Mouse (Mus musculus): Measurements from ENCODE around the gene Arhgef2.
"Not testable (repeated sequence)": the region's sequence is repeated elsewhere in the genome, so short reads cannot be mapped to it uniquely, and the experiment has no call there.

Arhgef2 gene

DNA sequence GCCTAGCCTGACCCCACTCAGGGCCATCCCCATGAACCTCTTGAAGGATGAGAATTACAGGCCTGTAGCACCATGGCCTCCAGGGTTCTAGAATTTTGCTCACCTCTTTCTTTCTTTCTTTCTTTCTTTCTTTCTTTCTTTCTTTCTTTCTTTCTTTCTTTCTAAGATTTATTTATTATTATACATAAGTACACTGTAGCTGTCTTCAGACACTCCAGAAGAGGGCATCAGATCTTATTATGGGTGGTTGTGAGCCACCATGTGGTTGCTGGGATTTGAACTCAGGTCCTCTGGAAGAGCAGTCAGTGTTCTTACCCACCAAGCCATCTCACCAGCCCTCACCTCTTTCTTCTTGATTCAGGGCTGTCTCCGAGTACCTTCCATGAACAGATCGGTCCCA lies at the start of gene Arhgef2:
Gene Arhgef2, plus strand, starts transcription at position 301 of the 400 bp plus-strand sequence.
- DNase-seq: not testable (repeated sequence)

DNA sequence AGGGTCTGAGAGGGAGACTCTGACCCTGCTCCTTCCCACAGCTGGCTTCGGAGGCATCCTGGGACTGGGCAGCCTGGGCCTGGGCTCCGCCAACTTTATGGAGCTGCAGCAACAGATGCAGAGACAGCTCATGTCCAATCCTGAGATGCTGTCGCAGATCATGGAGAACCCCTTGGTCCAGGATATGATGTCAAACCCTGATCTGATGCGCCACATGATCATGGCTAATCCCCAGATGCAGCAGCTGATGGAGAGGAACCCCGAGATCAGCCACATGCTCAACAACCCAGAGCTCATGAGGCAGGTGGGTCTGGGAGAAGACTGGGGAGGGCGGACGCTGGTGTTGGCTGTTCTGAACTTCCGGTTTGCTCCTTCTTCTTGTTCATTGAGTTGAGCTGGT lies 49.1 kb upstream of the Arhgef2 start:
- no peak for DNase-seq

DNA sequence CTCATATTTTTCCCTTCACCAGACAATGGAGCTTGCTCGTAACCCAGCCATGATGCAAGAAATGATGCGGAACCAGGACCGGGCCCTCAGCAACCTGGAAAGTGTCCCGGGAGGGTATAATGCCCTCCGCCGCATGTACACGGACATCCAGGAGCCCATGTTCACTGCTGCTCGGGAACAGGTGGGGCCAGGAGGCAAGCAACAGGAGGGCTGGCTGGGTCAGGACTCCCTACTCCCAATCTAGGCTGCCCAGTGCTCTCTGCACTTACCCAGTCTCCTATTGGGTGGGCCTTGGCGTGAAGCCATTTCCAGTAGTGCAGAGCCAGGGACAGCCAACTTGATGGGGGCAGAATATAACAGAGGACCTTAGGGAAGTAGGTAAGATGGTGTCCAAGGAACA lies 46.2 kb upstream of the Arhgef2 start:
- DNase-seq: no peak

DNA sequence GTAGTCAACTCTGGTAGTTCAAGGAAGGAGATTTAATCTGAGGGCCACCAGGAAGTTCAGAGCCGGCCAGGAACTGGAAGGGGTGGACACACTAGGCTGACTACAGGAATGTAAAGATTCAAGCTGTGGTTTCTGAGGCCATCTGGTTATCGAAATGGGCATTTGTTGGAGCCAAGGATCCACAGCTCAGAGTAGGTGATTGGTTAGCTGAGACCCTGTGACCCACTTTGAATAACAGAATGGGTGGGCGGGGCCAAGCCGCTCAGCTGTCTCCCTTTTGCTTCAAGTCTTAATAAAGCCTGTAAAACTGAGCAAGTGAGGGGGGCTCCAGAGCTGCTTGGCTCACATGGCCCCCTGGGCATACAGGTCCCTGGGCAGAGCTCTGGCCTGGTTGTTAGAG lies 43.8 kb upstream of the Arhgef2 start:
- DNase-seq: peak; percentile 78 to 86

DNA sequence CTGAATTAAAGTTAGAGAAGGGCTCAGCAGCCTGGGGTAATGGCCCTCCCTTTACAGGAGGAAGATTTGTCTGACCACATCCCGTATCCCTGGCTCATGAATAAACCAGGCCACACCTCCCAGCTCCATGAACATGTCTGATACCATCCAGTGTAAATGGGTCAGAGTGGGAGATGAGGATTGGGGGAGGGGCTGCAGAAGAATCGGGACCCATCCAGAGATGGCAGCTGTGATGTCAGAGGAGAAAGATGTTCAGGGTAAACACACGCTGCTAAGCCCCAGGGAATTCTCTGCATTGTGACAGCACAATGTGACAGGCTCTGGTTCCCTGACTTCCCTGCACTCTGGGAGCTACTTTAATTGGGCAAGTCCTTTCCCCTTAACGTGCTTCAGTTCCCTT lies 42.3 kb upstream of the Arhgef2 start:
- no peak for DNase-seq

DNA sequence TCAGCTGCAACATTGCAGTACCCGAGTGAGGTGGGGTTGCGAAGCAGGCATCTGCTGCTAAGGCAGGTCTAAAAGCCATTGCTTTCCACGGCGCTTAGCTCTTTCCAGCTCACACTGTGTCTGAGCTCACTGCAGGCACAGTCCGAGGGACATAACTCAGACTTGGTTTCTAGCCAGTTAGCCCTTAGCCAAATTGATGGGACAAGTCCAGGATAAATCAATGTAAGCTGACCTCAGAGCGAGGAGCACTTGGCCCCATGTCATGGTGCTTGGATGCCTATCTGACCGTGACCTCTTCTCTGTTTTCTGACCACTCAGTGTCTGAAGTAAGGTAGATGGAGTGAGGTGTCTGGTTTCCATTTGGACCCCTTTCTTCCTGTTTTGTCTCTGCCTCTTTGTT lies 41.8 kb upstream of the Arhgef2 start:
- no peak for DNase-seq

DNA sequence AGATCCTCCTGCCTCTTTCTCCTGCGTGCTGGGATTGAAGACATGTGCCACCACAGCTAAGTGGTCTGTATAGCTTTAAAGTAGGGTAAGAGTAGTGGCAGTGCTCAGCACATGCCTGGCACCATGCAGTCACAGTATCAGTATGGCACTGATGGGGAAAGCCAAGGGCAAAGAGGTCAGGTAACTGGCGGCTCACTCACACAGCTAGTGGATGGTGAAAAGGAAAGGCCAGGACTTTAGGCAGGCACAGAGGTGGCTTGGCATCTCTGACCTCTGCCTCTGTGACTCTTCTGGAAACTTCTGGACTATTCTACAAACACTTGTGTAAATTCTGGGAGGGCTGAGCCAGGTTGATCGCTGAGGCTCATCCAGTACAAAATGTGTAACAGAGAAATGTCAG lies 39.6 kb upstream of the Arhgef2 start:
- no peak for DNase-seq

DNA sequence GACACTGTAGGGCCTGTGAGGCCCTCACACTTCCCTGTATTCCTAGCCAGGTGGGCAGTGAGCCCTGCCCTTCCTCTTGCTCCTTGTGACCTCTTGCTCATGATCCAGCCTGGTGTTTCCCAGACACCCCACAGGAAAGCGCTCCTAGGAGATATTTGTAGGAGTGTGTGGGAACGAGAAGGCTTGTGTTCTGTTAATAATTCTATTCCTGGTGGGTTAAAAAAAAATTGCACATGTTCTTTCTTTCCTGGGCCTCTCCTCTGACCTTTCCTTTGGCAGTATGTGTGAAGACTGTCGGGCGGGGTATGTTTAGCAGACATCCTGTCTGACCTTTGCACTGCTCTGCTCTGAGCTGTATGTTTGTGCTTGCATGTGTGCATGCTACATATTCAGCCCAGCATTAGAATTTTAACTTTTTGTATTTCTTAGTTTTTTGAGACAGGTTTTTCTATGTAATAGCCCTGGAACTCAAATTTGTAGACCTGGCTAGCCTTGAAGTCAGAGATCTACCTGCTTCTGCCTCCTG lies 39.2 kb upstream of the Arhgef2 start:
- no peak for DNase-seq

DNA sequence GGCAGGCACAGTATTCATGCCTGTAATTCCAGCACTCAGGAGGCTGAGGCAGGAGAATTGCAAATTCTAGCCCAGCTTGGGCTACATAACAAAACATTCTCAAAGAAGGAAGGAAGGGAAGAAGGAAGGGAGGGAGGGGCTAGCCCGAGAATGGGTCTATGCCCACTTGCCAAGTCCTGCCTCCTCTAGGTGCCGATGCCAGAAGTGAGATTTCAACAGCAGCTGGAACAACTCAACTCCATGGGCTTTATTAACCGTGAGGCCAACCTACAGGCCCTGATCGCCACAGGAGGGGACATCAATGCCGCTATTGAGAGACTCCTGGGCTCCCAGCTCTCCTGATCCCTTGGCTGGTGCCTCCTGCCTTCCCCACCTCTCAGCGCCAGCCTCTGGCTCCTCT lies 37.9 kb upstream of the Arhgef2 start:
- DNase-seq: no peak

DNA sequence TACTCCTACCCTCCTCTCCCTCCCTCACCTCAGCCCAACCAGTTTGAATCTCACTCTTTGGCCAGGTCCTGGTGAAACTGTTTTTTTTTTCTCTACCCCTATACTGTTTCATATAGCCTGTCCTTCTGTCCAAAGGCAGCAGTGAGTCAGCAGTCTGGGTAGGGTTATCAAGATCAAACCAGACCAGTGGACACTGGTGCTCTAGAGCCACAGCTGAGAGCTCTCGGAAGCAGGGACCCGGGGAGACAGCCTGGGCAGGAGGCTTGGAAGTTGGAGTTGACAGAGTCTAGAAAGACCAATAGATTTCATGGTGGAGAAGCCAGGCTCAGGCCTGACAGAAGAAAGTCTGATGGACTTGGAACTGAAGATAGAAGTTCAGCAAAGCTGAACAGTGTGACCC lies 37.2 kb upstream of the Arhgef2 start:
- DNase-seq: no peak

DNA sequence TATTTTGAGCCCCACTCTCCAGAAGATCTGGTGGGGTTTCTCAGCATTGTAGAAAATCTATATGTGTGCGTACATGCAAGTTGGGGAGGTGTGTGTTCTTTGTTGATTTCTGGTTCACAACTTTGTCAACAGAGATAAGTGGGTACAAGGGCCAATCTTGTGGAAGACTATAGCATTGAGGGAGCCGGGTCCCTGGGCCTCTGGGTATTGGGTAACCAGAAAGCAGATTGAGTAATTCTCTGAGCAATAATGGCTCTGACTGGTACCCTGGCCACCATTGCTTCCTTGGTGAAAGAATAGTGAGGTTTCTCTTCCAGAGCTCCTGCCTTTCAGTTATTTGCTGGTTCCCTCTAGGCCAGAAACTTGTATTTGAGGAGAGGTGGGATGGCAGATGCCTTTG lies 36.7 kb upstream of the Arhgef2 start:
- no peak for DNase-seq

DNA sequence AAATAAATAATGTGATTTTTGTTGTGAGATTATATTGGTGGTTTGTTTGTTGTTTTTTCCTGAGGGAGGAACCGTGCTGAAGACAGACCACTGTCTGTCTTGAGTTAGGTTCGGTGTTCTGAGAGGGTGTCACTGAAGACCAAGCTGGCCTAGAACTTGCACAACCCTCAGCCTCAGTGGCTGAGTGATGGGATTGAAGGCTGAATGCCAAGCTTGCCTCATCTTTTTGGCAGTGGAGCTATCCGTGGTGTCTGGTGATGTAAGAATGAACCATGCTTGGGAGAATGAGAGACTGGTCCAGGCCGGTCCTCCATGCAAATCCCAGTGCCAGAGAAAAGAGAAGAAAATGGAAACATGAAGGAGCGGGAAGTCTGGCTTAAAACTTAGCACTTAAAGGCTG lies 36.1 kb upstream of the Arhgef2 start:
- no peak for DNase-seq

DNA sequence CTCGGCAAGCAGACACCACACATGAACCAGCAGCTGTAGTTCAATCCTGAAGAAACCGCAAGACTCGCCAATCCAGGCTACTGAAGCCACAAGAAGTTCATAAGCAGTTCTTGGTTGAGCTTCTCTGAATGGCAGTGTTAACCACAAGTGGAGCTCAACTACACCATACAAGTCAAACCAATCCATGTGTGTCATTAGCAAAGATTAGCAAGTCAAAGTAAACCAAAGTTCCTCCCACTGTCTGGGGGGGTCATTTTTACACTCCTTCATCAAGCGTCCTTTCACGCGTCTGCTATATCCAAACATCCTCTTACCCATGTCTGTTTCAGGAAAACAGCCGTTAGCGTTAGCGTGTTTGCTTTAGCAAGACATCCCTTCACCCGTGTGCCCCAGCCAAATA lies 35.4 kb upstream of the Arhgef2 start:
- no peak for DNase-seq

DNA sequence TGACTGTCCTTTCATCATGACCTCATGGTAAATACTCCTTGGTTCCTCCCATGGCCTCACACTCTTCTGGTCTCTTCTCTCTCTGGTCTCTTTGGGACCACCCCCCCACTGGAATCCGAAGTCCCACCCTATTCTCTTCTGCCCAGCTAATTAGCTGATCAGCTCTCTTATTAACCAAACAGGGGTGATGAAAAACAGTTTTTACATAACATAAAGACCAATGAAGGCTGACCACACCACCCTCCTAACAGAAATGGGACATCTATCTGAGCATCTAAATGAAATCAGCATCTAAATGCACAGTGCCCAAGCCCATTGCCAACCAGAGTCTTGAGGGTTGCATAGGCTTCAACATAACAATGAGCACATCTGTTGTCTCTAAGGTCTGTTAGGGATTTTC lies 33.9 kb upstream of the Arhgef2 start:
- no peak for DNase-seq

DNA sequence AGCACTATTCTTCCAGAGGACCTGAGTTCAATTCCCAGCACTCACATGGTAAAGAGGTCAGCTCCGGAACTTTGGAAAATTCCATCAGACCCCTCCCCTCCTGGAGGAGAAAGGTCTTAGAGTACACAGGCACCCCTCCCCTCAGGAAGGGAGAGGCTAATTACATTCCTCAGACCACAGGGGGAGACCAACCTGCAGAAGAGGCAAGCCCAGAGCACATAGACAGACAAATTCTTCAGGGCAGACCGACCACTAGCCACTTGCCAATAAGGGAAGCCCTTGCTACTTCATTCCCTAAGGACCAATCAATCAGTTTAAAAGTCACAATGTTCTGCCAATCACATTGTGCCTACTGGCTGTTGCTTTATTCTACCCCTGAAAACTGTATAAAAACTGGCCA lies 32.9 kb upstream of the Arhgef2 start:
- DNase-seq: no peak

DNA sequence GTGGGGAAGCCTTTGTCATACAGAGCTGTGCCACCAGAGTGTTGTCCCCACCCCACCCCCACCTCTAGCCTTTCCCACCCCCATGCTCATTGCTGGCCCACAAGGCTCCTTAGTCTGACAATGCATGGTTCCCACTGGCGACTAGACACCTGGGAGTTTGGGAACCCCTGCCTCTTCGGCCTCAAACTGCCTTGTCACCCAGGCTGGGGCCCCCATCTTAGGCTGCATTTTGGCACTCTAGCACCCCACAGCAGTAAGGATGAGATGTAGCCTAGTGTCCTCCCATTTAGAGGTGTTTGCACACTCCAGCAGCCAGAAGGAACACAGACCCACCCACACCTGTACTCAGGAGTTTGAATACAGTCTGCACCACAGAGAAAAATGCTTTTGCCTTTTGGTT lies 32.0 kb upstream of the Arhgef2 start:
- DNase-seq: no peak

DNA sequence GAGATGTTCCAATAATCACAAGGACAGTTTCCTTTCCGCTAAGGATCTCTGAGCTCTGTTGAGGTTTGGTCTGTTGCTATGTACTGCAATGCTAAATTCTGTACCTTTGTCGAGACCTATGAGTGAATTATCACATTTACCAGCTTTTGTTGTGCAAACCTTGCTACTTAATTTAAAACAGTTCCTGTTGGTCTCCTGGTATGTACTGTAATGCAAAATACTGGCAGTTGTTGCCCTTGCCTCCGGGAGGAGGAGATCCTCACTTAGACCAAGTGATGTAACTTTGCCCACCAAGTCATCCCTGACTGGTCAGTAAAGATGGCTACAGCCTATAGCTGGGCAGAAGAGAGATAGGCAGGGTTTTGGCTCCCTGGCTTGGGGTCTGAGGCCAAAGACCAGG lies 30.2 kb upstream of the Arhgef2 start, which contains the start of gene Ssr2:
Gene Ssr2, plus strand, starts transcription at position 337 of the 400 bp plus-strand sequence.
- no peak for DNase-seq

DNA sequence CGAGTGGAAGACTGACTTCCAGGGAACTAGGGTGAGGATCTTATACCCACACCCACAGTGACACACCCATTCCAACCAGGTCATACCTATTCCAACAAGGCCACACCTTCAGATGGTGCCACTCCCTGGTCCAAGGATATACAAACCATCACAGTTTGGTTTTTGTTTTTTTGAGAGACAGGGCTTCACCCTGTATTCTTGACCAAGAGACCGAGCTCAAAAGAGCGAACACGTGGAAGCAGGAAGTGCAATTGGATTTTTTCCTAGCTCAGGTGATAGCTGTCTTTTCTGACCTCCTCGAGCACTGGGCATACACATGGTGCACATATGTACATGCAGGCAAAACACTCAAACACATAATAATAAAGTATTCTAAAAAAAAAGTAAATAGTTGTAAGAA lies 27.9 kb upstream of the Arhgef2 start:
- DNase-seq: not testable (repeated sequence)

DNA sequence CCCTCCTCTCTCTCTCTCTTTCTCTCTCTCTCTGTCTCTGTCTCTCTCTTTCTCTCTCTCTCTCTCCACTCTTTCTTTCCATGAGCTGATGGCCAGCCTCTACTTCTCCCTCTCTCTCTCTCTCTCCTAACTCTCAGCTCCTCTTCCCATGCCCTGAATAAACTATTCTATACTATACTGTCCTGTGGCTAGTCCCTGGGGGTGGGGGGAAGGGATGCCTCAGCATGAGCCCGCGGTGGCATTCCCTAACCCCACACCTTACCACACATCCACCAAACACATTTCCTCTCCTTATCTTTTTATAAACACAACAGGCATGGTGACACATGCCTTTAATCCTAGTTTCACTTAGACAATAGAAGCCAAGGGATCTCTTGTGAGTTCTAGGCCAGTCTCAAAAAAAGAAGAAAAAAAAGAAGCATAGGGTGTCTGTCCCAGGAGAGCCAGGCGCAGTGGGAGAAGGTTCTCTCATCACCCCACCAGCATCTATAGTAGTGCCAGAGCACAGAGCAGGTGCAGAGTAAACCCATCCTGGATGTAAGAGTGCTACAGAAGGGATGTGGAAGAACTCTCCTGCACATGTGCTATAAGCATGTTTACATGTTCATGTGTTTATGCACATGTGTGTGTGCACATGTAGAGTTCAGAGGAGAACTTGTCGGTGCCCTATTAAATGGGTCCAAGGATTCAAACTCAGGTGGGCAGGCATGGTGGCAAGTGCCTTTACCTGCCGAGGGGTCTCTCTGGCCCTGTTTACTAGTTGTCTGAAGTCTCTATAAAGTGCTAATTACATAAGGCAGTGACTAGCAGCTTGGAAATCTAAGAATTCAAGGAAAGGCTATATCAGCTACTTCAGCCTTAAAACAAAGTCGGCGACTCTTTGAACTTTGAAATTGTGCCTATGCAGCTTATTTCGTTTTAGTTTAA lies 27.0 kb upstream of the Arhgef2 start:
- no peak for DNase-seq

DNA sequence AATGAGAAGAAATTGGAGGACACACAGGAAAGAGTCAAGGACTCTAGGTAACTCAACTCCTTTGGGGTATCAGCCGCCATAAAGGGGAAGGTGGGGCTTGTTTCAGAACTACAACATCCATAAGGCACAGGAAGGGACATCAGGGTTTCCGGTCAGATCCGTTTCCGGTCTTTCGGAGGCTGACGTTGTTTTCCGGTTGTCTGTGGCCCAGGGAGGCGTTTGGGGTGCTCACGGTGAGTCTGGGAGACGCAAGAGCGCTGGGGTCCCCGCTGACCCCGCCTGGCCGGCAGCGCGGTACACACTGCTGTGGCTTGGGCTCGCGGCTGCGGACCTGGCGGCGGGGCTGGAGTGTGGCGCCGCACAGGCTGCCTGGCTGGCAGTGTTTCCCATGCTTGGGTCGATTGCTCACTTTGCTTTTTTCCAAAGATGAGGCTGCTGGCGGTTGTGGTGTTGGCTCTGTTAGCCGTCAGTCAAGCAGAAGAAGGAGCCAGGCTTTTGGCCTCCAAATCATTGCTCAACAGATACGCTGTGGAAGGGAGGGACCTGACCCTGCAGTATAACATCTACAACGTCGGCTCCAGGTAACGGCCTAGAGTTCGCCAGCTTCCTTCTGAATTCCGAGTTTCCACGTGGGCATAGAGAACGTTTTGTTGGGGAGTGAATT lies 26.2 kb upstream of the Arhgef2 start:
- DNase-seq: peak; percentile 78 to 85

DNA sequence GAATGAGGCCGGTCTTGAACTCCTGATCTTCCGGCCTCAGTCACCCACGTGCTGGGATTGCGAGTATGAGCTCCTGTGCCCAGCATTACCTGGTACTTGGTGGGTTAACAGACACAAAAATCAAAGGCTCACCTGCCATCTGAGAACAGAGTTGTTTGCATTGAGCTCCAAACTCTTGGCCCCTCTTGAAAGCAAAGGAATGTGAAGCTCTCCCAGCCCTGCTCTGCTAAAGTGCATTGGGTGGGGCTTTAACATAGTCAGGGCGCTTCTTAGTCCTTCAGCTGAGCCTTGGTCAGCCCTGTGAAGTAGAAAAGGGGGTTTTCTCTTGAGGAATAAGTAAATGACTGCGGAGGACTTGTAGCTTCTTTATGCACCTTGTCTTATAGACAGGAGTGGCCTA lies 20.0 kb upstream of the Arhgef2 start:
- no peak for DNase-seq

DNA sequence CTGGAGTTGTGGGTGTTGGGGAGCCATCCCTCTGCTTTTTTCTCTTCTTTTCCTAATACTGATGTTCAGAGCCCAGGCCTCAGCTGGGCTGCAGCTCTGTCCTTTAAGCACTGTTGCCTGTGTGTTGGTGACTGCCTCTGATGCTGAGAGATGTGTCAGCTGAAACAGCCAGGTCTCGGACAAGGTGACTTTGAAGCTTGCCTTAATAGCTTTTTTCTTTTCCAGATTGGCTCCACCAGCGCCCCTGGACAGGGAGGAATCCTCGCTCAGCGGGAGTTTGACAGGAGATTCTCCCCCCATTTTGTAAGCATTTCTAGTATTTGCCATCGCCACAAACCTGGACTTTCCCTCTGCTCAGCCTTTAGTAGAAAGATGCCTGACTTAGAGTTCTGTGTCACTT lies 19.1 kb upstream of the Arhgef2 start:
- no peak for DNase-seq

DNA sequence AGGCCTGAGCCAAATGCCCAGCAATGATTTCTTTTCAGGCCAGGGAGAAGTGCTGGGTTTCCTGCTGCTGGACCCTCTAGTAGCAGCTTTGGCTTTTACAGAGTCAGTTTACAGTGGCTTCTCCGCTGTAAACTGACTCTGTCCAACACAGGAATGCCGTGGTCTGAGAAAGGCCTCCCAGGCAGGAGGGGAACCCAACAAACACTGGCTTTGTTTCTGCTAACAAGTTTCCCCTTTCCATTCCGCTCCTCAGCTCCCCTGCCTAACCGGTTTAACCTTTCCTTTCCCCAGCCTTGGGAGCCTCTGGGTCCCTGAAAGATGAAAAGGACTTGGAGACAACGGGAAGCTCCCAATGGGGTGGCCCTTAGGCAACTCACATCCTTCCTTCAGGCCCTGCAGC lies 15.5 kb upstream of the Arhgef2 start:
- DNase-seq: no peak

DNA sequence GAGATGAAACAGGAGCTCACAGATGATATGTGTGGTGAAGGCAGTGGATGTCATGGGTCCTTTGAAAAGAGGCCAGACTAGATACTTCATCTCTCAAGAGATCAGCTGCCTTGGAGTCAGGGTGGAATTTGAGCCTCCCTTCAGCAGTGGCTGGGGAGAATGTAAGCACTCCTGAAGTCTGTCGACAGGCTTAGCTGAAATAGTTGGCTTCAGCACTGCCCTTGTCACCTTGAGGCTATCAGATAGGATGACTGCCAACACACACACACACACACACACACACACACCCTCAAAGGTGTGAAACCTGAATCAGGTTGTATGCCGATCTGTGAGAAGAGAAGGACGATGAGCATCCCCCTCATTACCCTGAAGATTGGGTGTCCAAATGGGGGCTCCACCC lies 14.7 kb upstream of the Arhgef2 start:
- DNase-seq: no peak

All from kidney, postnatal 4 days (tissue).